Mouse (Mus musculus) cortical plate, adult 2 months (tissue): ENCODE measurements around the gene Lasp1.
A peak's percentile ranks its signal among the peaks of the same experiment; 100 is the strongest.

Source experiments
- CTCF ChIP-seq: fragments of 200-500 bp; IDR thresholded peaks from 2 replicates; pipeline ENCODE4 v1.5.1; 2011; ENCODE audit warnings: mild to moderate bottlenecking, control low read depth, low read length; ENCODE audit not compliant: insufficient read depth; ENCODE audit errors: extremely low read depth
- POLR2A ChIP-seq: fragments of 200-500 bp; IDR thresholded peaks from 2 replicates; pipeline ENCODE4 v1.6.1; 2011; ENCODE audit warnings: mild to moderate bottlenecking, low read length, control low read depth; ENCODE audit not compliant: insufficient read depth; ENCODE audit errors: extremely low read depth

- TF ChIP-seq CTCF (no peak), POLR2A (peak; percentile 84)
Measured at GRCm38 (mm10) chr11:97799146-97799993, 570 bp downstream of the Lasp1 start.
